Mouse (Mus musculus) lung, postnatal 0 days (tissue): ENCODE measurements around the gene Bivm. TPM values are rescaled to one million over a fixed set of nuclear protein-coding genes. Genes with fewer than 3 reads are reported as not detected.

Source experiments
- ATAC-seq: fragments of 200-750 bp; cut with Nextera tagmentation; 2 replicates; pipeline ENCODE4 v1.8.0; 2017; ENCODE audit warnings: moderate library complexity
- DNase-seq: peaks from one replicate; pipeline ENCODE4 v3.0.0-alpha.2; 2016; ENCODE audit warnings: low spot score
- H3K27ac ChIP-seq: fragments of 300-500 bp; sonication (generic); 2 replicates; pipeline ENCODE4 v1.5.1; 2014; ENCODE audit warnings: antibody characterized with exemption, mild to moderate bottlenecking, low read length, mixed read lengths
- H3K27me3 ChIP-seq: fragments of 300-500 bp; sonication (generic); replicated peaks from 2 replicates; pipeline ENCODE4 v1.6.1; 2014; ENCODE audit warnings: low read length, mixed read lengths; ENCODE audit not compliant: insufficient read depth
- H3K36me3 ChIP-seq: fragments of 300-500 bp; sonication (generic); 2 replicates; pipeline ENCODE4 v1.6.1; 2014; ENCODE audit warnings: low read length, mixed read lengths; ENCODE audit not compliant: insufficient read depth
- H3K4me1 ChIP-seq: fragments of 300-500 bp; sonication (generic); 2 replicates; pipeline ENCODE4 v1.6.1; 2014; ENCODE audit warnings: antibody characterized with exemption, low read depth, low read length, mixed read lengths; ENCODE audit not compliant: insufficient read depth
- H3K4me2 ChIP-seq: fragments of 300-500 bp; sonication (generic); replicated peaks from 2 replicates; pipeline ENCODE4 v1.6.1; 2014; ENCODE audit warnings: low read depth, mild to moderate bottlenecking, low read length, moderate library complexity, mixed read lengths
- H3K4me3 ChIP-seq: fragments of 300-500 bp; sonication (generic); 2 replicates; pipeline ENCODE4 v1.5.1; 2014; ENCODE audit warnings: low read depth, low read length
- H3K9ac ChIP-seq: fragments of 300-500 bp; sonication (generic); replicated peaks from 2 replicates; pipeline ENCODE4 v1.6.1; 2014; ENCODE audit warnings: low read depth, mild to moderate bottlenecking
- H3K9me3 ChIP-seq: fragments of 300-500 bp; sonication (generic); 2 replicates; pipeline ENCODE4 v1.6.1; 2016; ENCODE audit warnings: low read length, mixed read lengths
- CTCF ChIP-seq: IDR thresholded peaks from 2 replicates; pipeline ENCODE4 v1.5.1; 2016; ENCODE audit warnings: antibody characterized with exemption, mild to moderate bottlenecking
- EP300 ChIP-seq: IDR thresholded peaks from 2 replicates; pipeline ENCODE4 v1.6.1; 2016; ENCODE audit warnings: antibody characterized with exemption, mild to moderate bottlenecking, control low read depth
- whole genome bisulfite sequencing: fragments of 180-500 bp; shearing (Covaris S2); extraction: QIAGEN DNeasy Blood & Tissue Kit; methylation state at CpG from one replicate; pipeline ENCODE4 v1.1.7; 2014; 5-methylcytosine and 5-hydroxymethylcytosine counted together
- polyA plus RNA-seq: library from polyadenylated mRNA; unstranded; fragments of >200 nt; fragmentation: Nextera tagmentation; extraction: Ambion mirVana; gene quantifications from 2 replicates; pipeline ENCODE4 v1.2.1, GENCODE M21; 2015

The Bivm gene
- 8.5 and 8.6 TPM in 2 replicates for polyA plus RNA-seq

- WGBS, result under 1% methylated on average over 39 of the region's 39 CpGs
- Histone ChIP-seq H3K36me3 (no peaks in the 10 kb centered on the region), H3K9me3 (no peaks in the 10 kb centered on the region), H3K4me3 (peak within 1 kb of the TSS; percentile 63), H3K4me2 (peak within 1 kb of the TSS; percentile 77), H3K9ac (peak within 1 kb of the TSS; percentile 62), H3K27me3 (no peaks in the 10 kb centered on the region), H3K27ac (peak within 1 kb of the TSS; percentile 93), H3K4me1 (peaks cover 5% of the 10 kb centered on the region; the same call in 1 of the 2 replicates)
- ATAC-seq (peak; percentile 97), DNase-seq (peak; percentile 99)
- TF ChIP-seq CTCF (no peak), EP300 (no peak)
Observed at GRCm38 (mm10) chr1:44118239-44119054, at the start of gene Bivm, which contains the start of gene Kdelc1. Gene Bivm, plus strand, starts transcription at chr1:44118957. Gene Kdelc1, minus strand, starts transcription at chr1:44118808.

DNA sequence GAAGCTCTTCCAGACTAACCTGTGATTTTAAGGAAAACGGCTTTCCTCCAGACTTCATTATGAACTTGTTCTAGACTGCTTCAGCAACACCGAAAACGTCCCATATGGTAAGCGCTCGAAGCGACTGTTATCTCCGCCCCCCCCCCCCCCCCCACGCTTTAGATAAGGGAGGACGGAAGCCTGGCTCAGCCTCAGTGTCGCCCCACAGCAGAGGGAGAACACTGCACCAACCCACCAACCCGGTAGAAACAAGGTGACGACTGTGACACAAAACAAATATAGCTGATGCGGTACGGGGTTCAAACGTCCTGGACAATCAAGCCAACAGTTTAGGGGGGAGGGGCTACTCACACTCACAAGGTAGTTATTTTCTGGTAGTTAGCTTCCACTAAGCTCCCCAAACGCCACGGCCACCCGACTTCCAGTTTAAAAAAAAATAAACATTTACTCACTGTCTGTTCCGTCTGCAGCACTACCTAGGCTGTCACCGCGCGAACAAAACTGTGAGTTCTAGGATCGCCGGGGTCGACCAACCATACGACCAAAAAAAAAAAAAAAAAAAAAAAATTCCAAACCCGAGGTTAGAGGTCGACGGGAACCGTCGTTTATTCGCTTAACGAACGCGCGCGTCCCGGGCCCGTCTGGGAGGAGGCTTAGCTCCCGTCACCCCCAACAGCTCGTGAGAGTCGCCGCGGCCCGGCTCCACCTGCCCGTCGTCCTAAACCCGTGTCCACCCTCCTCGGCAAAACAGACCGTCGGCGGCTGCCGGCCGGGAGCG lies 17.1 kb upstream of the Bivm start:
- peak; percentile 49 for DNase-seq
- Histone ChIP-seq H3K36me3 (no peaks in the 10 kb centered on the region), H3K4me1 (no peaks in the 10 kb centered on the region), H3K9me3 (no peaks in the 10 kb centered on the region), H3K4me2 (peak overlapping the region; percentile 63), H3K9ac (peak overlapping the region; percentile 46), H3K27me3 (no peaks in the 10 kb centered on the region), H3K27ac (peak overlapping the region; percentile 81), H3K4me3 (peak overlapping the region; percentile 68)
- whole genome bisulfite sequencing, result under 1% methylated on average over 52 of the region's 55 CpGs
- TF ChIP-seq EP300 (no peak), CTCF (peak; percentile 16; the same call in 1 of the 2 replicates)
- peak; percentile 77 for ATAC-seq

GRCm38 (mm10) chr1:44102259-44102717 lies 16.5 kb upstream of the Bivm start, which contains the start of gene Tex30:
Gene Tex30, minus strand, starts transcription at chr1:44102441.
- ATAC-seq, result peak; percentile 98
- Histone ChIP-seq H3K4me2 (peak within 1 kb of the TSS; percentile 63), H3K4me1 (no peaks in the 10 kb centered on the region), H3K9me3 (no peaks in the 10 kb centered on the region), H3K27ac (peak within 1 kb of the TSS; percentile 81), H3K36me3 (0 out of 2 replicates have a peak, but pooled peaks cover under 1% of the 10 kb centered on the region), H3K9ac (peak within 1 kb of the TSS; percentile 46), H3K27me3 (no peaks in the 10 kb centered on the region), H3K4me3 (peak within 1 kb of the TSS; percentile 68)
- DNase-seq, result peak; percentile 97
- TF ChIP-seq EP300, result no peak
- no peak for TF ChIP-seq CTCF
- WGBS, result 2% methylated on average over 52 of the region's 55 CpGs

- Histone ChIP-seq H3K4me1 (no peaks in the 10 kb centered on the region), H3K4me3 (no peak overlapping the region), H3K27ac (no peak overlapping the region), H3K27me3 (no peaks in the 10 kb centered on the region), H3K9me3 (no peaks in the 10 kb centered on the region), H3K36me3 (0 out of 2 replicates have a peak, but pooled peaks cover 6% of the 10 kb centered on the region), H3K4me2 (peak overlapping the region; percentile 63), H3K9ac (no peak overlapping the region)
- ATAC-seq (no peak), DNase-seq (no peak)
- TF ChIP-seq CTCF, result no peak
- TF ChIP-seq EP300, result no peak
- WGBS, result 15% methylated on average over 5 of the region's 5 CpGs
Observed at GRCm38 (mm10) chr1:44102939-44103338, 15.8 kb upstream of the Bivm start.

- DNase-seq, result no peak
- TF ChIP-seq CTCF (no peak), EP300 (no peak)
- Histone ChIP-seq H3K9me3 (no peaks in the 10 kb centered on the region), H3K9ac (no peak overlapping the region), H3K4me3 (no peak overlapping the region), H3K4me1 (peaks cover 5% of the 10 kb centered on the region; the same call in 1 of the 2 replicates), H3K4me2 (no peak overlapping the region), H3K27me3 (no peaks in the 10 kb centered on the region), H3K27ac (no peak overlapping the region), H3K36me3 (no peaks in the 10 kb centered on the region; the same call in 1 of the 2 replicates)
- ATAC-seq, result no peak
Observed at GRCm38 (mm10) chr1:44117571-44117970, 1.2 kb upstream of the Bivm start.
